Mouse (Mus musculus): Measurements from ENCODE around the gene Atad3a.

DNA sequence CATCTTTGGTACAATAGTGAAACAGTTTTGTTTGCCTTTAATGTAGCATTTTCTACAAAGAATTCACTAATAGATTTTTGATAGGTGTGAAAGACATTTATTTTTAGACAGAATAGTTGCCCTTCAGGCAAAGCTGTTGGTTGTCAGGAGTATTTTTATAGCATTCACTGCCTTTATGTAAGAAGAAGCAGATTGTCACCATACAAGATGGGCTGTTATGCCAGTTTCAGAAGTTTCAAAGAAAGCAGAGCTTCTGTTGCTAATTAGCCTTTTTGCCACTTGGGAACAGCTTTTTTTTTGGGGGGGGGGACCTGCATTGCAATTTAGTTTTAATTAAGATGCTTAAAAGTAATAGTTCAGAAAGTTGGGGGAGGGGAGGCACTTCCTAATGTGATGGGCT lies 51.9 kb downstream of the Atad3a start:
- TF ChIP-seq CTCF (IDR thresholded peaks at IDR 0.05; ENCODE audit: control insufficient read depth, insufficient read depth, low read length) = no peak
- TF ChIP-seq POLR2A (IDR thresholded peaks at IDR 0.05; ENCODE audit: borderline replicate concordance, control insufficient read depth, low read depth, low read length) = no peak

Measured in bone marrow, adult 2 months (tissue).